ENCODE assay signal across 7 mouse cellular contexts in the genomic region with DNA sequence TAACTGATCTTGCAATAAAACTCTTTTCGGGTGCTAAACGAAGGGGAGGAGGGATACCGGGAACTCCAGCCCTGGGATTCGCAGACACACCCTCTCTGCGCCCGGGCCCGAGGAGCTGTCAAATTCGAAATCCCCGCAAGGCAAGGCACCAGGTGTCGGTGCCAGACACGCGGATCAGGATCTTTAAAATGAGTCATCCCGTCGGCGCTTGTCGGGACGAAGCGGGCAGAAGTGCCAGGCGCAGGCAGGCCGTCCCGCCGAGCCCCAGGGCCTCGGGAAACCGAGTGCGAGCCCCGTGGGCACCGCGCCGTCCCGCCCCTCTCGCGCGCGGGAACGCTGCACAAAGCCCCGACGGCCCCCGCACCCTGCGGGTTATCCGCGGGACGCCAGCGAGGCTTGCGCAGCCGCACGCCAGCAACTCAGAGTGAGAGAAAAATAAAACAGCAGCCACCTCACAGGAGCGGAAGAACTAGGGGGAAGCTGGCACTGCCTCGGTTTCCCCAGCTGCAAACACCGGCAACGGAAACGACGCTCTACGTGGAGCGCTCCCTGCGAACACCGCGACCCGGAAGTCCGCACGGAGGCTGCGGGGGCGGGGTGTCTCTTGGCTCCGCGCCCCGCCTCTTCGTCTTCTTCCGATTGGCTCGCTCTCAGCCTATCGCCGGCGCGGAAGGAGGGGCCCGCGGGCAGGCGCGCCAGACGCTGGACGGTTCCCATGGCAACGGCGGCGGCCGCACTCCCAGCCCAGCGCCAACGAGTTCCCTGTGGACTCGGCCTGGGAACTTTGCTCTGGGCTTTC. TPM values are rescaled to one million over a fixed set of nuclear protein-coding genes. Genes with fewer than 3 reads are reported as not detected.
DNase-seq lines count a peak whose midpoint lies in the region; ATAC-seq lines count a peak whose summit lies in the region.

Elmod2 (minus strand) TSS at position 588 of the 799 bp plus-strand sequence.

- peak within 1 kb of the TSS; percentile 80 for H3K9ac ChIP-seq in embryonic facial prominence, embryonic 11.5 days (replicated peaks; ENCODE audit: low read length)
- peak within 1 kb of the TSS; percentile 79 for H3K9ac ChIP-seq in midbrain, embryonic 13.5 days (replicated peaks)

- peak; percentile 99 for DNase-seq in adrenal gland, postnatal 14 days
- peak; percentile 99 for DNase-seq in embryonic facial prominence, embryonic 11.5 days (ENCODE audit: low spot score)
- DNase-seq in kidney, adult 11 months = peak; percentile 97
- DNase-seq in limb, embryonic 10.5 days (ENCODE audit: low spot score) = peak; percentile 98
- peak; percentile 92 for DNase-seq in spleen, adult 12 weeks (ENCODE audit: low spot score)

- H3K4me2 ChIP-seq in embryonic facial prominence, embryonic 11.5 days (ENCODE audit: low read depth, low read length) = peak within 1 kb of the TSS; percentile 63
- peak within 1 kb of the TSS; percentile 86 for H3K4me2 ChIP-seq in midbrain, embryonic 13.5 days (replicated peaks)

- H3K36me3 ChIP-seq in embryonic facial prominence, embryonic 11.5 days (replicated peaks; ENCODE audit: control insufficient read depth, insufficient read depth, low read depth, low read length) = no peaks in the 10 kb centered on the region
- peaks cover 25% of the 10 kb centered on the region for H3K36me3 ChIP-seq in limb, embryonic 10.5 days
- H3K36me3 ChIP-seq in midbrain, embryonic 13.5 days = peaks cover 16% of the 10 kb centered on the region

- H3K27ac ChIP-seq in embryonic facial prominence, embryonic 11.5 days (replicated peaks; ENCODE audit: low read depth, low read length) = 0 out of 2 replicates have a peak within 1 kb of the TSS, but pooled peaks have one; percentile 28
- peak within 1 kb of the TSS; percentile 93 for H3K27ac ChIP-seq in limb, embryonic 10.5 days
- peak within 1 kb of the TSS; percentile 71 for H3K27ac ChIP-seq in midbrain, embryonic 13.5 days

- H3K27me3 ChIP-seq in embryonic facial prominence, embryonic 11.5 days (ENCODE audit: control insufficient read depth, insufficient read depth, low read length) = no peaks in the 10 kb centered on the region
- H3K27me3 ChIP-seq in limb, embryonic 10.5 days (ENCODE audit: low read depth, poor library complexity, severe bottlenecking) = peaks cover 14% of the 10 kb centered on the region; the same call in 1 of the 2 replicates
- peaks cover 15% of the 10 kb centered on the region; the same call in 1 of the 2 replicates for H3K27me3 ChIP-seq in midbrain, embryonic 13.5 days

- H3K9me3 ChIP-seq in embryonic facial prominence, embryonic 11.5 days (replicated peaks; ENCODE audit: control insufficient read depth, low read length) = no peaks in the 10 kb centered on the region
- H3K9me3 ChIP-seq in limb, embryonic 10.5 days (replicated peaks) = no peaks in the 10 kb centered on the region
- H3K9me3 ChIP-seq in midbrain, embryonic 13.5 days = no peaks in the 10 kb centered on the region

- H3K4me3 ChIP-seq in embryonic facial prominence, embryonic 11.5 days (ENCODE audit: low read depth, low read length) = peak within 1 kb of the TSS; percentile 86
- H3K4me3 ChIP-seq in limb, embryonic 10.5 days = peak within 1 kb of the TSS; percentile 96
- peak within 1 kb of the TSS; percentile 64 for H3K4me3 ChIP-seq in midbrain, embryonic 13.5 days (replicated peaks)

- WGBS in embryonic facial prominence, embryonic 11.5 days = under 1% methylated on average over 84 of the region's 85 CpGs
- WGBS in limb, embryonic 10.5 days = under 1% methylated on average over 85 of the region's 85 CpGs
- under 1% methylated on average over 77 of the region's 85 CpGs for WGBS in midbrain, embryonic 13.5 days

- ATAC-seq in embryonic facial prominence, embryonic 11.5 days (replicated peaks; ENCODE audit: insufficient number of reproducible peaks, low FRiP score, low TSS enrichment, low read depth) = peak; percentile 99
- ATAC-seq in granulocyte monocyte progenitor cell, adult 5-6 weeks (replicated peaks; ENCODE audit: poor library complexity, severe bottlenecking) = peak; percentile 97
- ATAC-seq in midbrain, embryonic 13.5 days = peak; percentile 98

- no peaks in the 10 kb centered on the region for H3K4me1 ChIP-seq in embryonic facial prominence, embryonic 11.5 days (ENCODE audit: control insufficient read depth, insufficient read depth, low read length)
- H3K4me1 ChIP-seq in limb, embryonic 10.5 days = peaks cover 11% of the 10 kb centered on the region
- peaks cover 18% of the 10 kb centered on the region for H3K4me1 ChIP-seq in midbrain, embryonic 13.5 days (replicated peaks)

RNA-seq across cellular contexts. Expression of gene Elmod2, which starts in this region (rescaled TPM):
- total RNA-seq in adrenal gland, postnatal 14 days (2021) = 24.5 and 25.4 TPM in 2 replicates
- polyA plus RNA-seq in embryonic facial prominence, embryonic 11.5 days (2014; fragmentation: Nextera tagmentation; extraction: Ambion mirVana) = 28.3 and 36.1 TPM in 2 replicates
- total RNA-seq in granulocyte monocyte progenitor cell, adult 5-6 weeks (2014; fragmentation: Nextera tagmentation) = 7.2 and 12.3 TPM in 2 replicates
- total RNA-seq in granulocyte monocyte progenitor cell, adult 5-6 weeks (2017) = 17.3 and 20.3 TPM in 2 replicates
- polyA plus RNA-seq in limb, embryonic 10.5 days (2016; fragmentation: Nextera tagmentation; extraction: Ambion mirVana) = 18.1 and 23.4 TPM in 2 replicates
- 30.5 and 32.0 TPM in 2 replicates for polyA plus RNA-seq in midbrain, embryonic 13.5 days (2015; fragmentation: Nextera tagmentation; extraction: Ambion mirVana)

Comparison
In these comparisons a context has a peak if more than half of its experiments do, and no peak if none do; other contexts are left out.
1. Peak in every context shown above with its lines: DNase-seq, ATAC-seq, H3K4me3 ChIP-seq and H3K27ac ChIP-seq.
2. H3K27ac ChIP-seq: peak in every context shown above with its lines; median percentile 93 in limb, embryonic 10.5 days; 71 in midbrain, embryonic 13.5 days; 28 in embryonic facial prominence, embryonic 11.5 days.